Mouse (Mus musculus): ENCODE measurements around the gene Myct1. TPM values are rescaled to one million over a fixed set of nuclear protein-coding genes. Genes with fewer than 3 reads are reported as not detected.

The Myct1 gene
- not detected in 2 replicates for total RNA-seq (2012; rRNA removed)
- not detected in 2 replicates for total RNA-seq (2014; rRNA removed)
- not detected in 2 replicates for polyA plus RNA-seq (2012; ENCODE audit: insufficient read length, low read depth)

GRCm38 (mm10) chr10:5593464-5593863, at the start of gene Myct1:
Gene Myct1, plus strand, starts transcription at chr10:5593775.
- Histone ChIP-seq H3K9me3 (replicated peaks; ENCODE audit: low read length) (no peaks in the 10 kb centered on the region), H3K79me2 (replicated peaks; ENCODE audit: control insufficient read depth, extremely low read depth, insufficient read depth, poor library complexity, severe bottlenecking) (no peaks in the 10 kb centered on the region), H3K4me1 (ENCODE audit: control insufficient read depth in 1 of 2, insufficient read depth in 2 of 2) (no peaks in the 10 kb centered on the region), H3K27me3 (replicated peaks) (no peaks in the 10 kb centered on the region), H3K4me3 (replicated peaks in 1 of 3; ENCODE audit: low read depth in 2 of 3, low read length in 2 of 3, poor library complexity in 1 of 3) (no peak within 1 kb of the TSS), H3K4me2 (ENCODE audit: insufficient read depth, low read depth, poor library complexity, severe bottlenecking) (no peak within 1 kb of the TSS), H3K9ac (ENCODE audit: insufficient read depth, low read depth) (no peak within 1 kb of the TSS), H3K36me3 (replicated peaks in 1 of 2; ENCODE audit: control insufficient read depth in 1 of 2, insufficient read depth in 1 of 2, low read length in 1 of 2) (no peaks in the 10 kb centered on the region), H3K27ac (ENCODE audit: insufficient read depth, low read depth) (no peak within 1 kb of the TSS)
- in situ Hi-C loops (cut with MboI; ENCODE audit: low pct_ligation_motif_present, low pct_unique_long_range_greater_than_20kb, low sequenced_read_pairs) (loop anchor here (10.0 kb wide), 1 partner anchor 201 kb away; no protein-coding TSS in a partner anchor), dilution Hi-C loops (cut with MboI; ENCODE audit: extremely low pct_ligation_motif_present, extremely low pct_unique_long_range_greater_than_20kb, low sequenced_read_pairs) (no loop called here)
- DNase-seq (ENCODE audit: extremely low read depth): no peak
- no peak for TF ChIP-seq USF1 (IDR thresholded peaks at IDR 0.05; ENCODE audit: low read depth, low read length)
- no peak for TF ChIP-seq KAT2A (IDR thresholded peaks at IDR 0.05; ENCODE audit: insufficient replicate concordance, low read length)
- TF ChIP-seq USF2 (conservative IDR thresholded peaks at IDR 0.05; ENCODE audit: low read depth, low read length): no peak
- no peak for TF ChIP-seq POLR2A (IDR thresholded peaks at IDR 0.05; ENCODE audit: low read depth, low read length)
- no peak for TF ChIP-seq CHD2 (IDR thresholded peaks at IDR 0.05; ENCODE audit: low read length)
- TF ChIP-seq CTCF (conservative IDR thresholded peaks at IDR 0.05 in 1 of 2, IDR thresholded peaks at IDR 0.05 in 1 of 2; ENCODE audit: low read depth in 2 of 2, low read length in 2 of 2): no peak
- TF ChIP-seq MYC (IDR thresholded peaks at IDR 0.05; ENCODE audit: low read depth, low read length): no peak
- TF ChIP-seq EP300 (IDR thresholded peaks at IDR 0.05; ENCODE audit: low read length): no peak
- TF ChIP-seq SMC3 (IDR thresholded peaks at IDR 0.05; ENCODE audit: low read depth, low read length): no peak
- no peak for TF ChIP-seq MAX (IDR thresholded peaks at IDR 0.05; ENCODE audit: low read length)
- TF ChIP-seq NRF1 (IDR thresholded peaks at IDR 0.05; ENCODE audit: low read depth, low read length): no peak
- TF ChIP-seq TBP (conservative IDR thresholded peaks at IDR 0.05; ENCODE audit: low read depth, low read length): no peak
- no peak for TF ChIP-seq TCF12 (IDR thresholded peaks at IDR 0.05; ENCODE audit: low read depth, low read length)
- no peak for TF ChIP-seq ETS1 (conservative IDR thresholded peaks at IDR 0.05; ENCODE audit: low read depth, low read length)
- TF ChIP-seq PAX5 (IDR thresholded peaks at IDR 0.05; ENCODE audit: low read length): no peak
- no peak for TF ChIP-seq HCFC1 (IDR thresholded peaks at IDR 0.05; ENCODE audit: low read depth, low read length)
- no peak for TF ChIP-seq RCOR1 (conservative IDR thresholded peaks at IDR 0.05; ENCODE audit: low read depth, low read length)
- no peak for TF ChIP-seq MEF2A (IDR thresholded peaks at IDR 0.05; ENCODE audit: borderline replicate concordance, low read depth, low read length)

GRCm38 (mm10) chr10:5546428-5546827, 47.1 kb upstream of the Myct1 start:
- no peak overlapping the region for H3K4me3 ChIP-seq (replicated peaks in 1 of 3; ENCODE audit: low read depth in 2 of 3, low read length in 2 of 3, poor library complexity in 1 of 3)
- H3K9ac ChIP-seq (ENCODE audit: insufficient read depth, low read depth): no peak overlapping the region
- dilution Hi-C loops (cut with MboI; ENCODE audit: extremely low pct_ligation_motif_present, extremely low pct_unique_long_range_greater_than_20kb, low sequenced_read_pairs) (no loop called here), in situ Hi-C loops (cut with MboI; ENCODE audit: low pct_ligation_motif_present, low pct_unique_long_range_greater_than_20kb, low sequenced_read_pairs) (no loop called here)
- H3K9me3 ChIP-seq (replicated peaks; ENCODE audit: low read length): no peaks in the 10 kb centered on the region
- TF ChIP-seq MAFK (IDR thresholded peaks at IDR 0.05; ENCODE audit: insufficient replicate concordance, low read length) (no peak), POLR2AphosphoS2 (IDR thresholded peaks at IDR 0.05; ENCODE audit: low read depth, low read length) (no peak), RAD21 (IDR thresholded peaks at IDR 0.05; ENCODE audit: low read depth, low read length) (no peak), USF1 (IDR thresholded peaks at IDR 0.05; ENCODE audit: low read depth, low read length) (no peak), MAZ (IDR thresholded peaks at IDR 0.05; ENCODE audit: low read depth, low read length) (no peak), TCF12 (IDR thresholded peaks at IDR 0.05; ENCODE audit: low read depth, low read length) (no peak), UBTF (IDR thresholded peaks at IDR 0.05; ENCODE audit: low read depth, low read length) (no peak), ZNF384 (IDR thresholded peaks at IDR 0.05; ENCODE audit: low read depth, low read length) (no peak), ZC3H11A (IDR thresholded peaks at IDR 0.05; ENCODE audit: low read depth, low read length) (no peak), BHLHE40 (IDR thresholded peaks at IDR 0.05; ENCODE audit: low read depth, low read length) (no peak), EP300 (IDR thresholded peaks at IDR 0.05; ENCODE audit: low read length) (no peak)
- H3K4me1 ChIP-seq (ENCODE audit: control insufficient read depth in 1 of 2, insufficient read depth in 2 of 2): peaks cover 0 to 5% of the 10 kb centered on the region in 2 experiments; a peak in 1 of 4 replicates
- H3K36me3 ChIP-seq (replicated peaks in 1 of 2; ENCODE audit: control insufficient read depth in 1 of 2, insufficient read depth in 1 of 2, low read length in 1 of 2): no peaks in the 10 kb centered on the region
- H3K27ac ChIP-seq (ENCODE audit: insufficient read depth, low read depth): no peak overlapping the region
- no peak for DNase-seq (ENCODE audit: extremely low read depth)
- H3K27me3 ChIP-seq (replicated peaks): no peaks in the 10 kb centered on the region
- H3K4me2 ChIP-seq (ENCODE audit: insufficient read depth, low read depth, poor library complexity, severe bottlenecking): no peak overlapping the region
- H3K79me2 ChIP-seq (replicated peaks; ENCODE audit: control insufficient read depth, extremely low read depth, insufficient read depth, poor library complexity, severe bottlenecking): no peaks in the 10 kb centered on the region

Data from CH12.LX (cell line).